Mouse (Mus musculus): ENCODE data around the gene Apba3. TPM values are rescaled to one million over a fixed set of nuclear protein-coding genes. Genes with fewer than 3 reads are reported as not detected.

The Apba3 gene
- polyA plus RNA-seq, 1 experiment from 2014 or later = 38.6 TPM

DNA sequence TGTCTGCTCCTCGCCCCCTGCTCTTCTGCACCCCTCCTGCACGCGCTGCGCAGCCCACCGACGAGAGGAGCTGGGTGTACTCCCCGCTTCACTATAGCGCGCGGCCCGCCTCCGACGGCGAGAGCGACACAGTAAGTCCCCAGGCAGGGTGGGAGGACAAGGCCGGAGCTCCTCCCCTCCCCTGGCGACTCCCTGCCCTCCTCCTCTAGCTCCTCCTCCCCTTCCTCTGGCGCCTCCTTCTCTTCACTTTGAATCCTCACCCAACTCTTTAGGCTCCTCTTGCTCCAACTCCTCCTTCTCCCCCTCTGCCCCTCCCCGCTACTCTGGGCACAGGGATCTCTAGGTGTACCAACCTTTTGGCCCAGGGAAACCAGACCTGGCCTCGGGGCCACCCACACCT is 50.5 kb downstream of the Apba3 start:
- WGBS = 19% methylated on average over 20 of the region's 20 CpGs
- ATAC-seq (ENCODE audit: low FRiP score, low read depth) = no peak
- Histone ChIP-seq H3K4me2 (peak overlapping the region; percentile 12; the same call in 1 of the 2 replicates), H3K36me3 (peaks cover 48% of the 10 kb centered on the region), H3K4me1 (replicated peaks) (peaks cover 22% of the 10 kb centered on the region), H3K4me3 (0 out of 2 replicates have a peak overlapping the region, but pooled peaks have one; percentile 9), H3K27ac (replicated peaks) (no peak overlapping the region), H3K9ac (no peak overlapping the region), H3K27me3 (no peaks in the 10 kb centered on the region), H3K9me3 (no peaks in the 10 kb centered on the region)

- H3K9ac ChIP-seq = no peak overlapping the region
- no peak overlapping the region for H3K4me2 ChIP-seq
- H3K27me3 ChIP-seq = no peaks in the 10 kb centered on the region
- 0 out of 2 replicates have a peak overlapping the region, but pooled peaks have one; percentile 93 for H3K27ac ChIP-seq (replicated peaks)
- peaks cover 25% of the 10 kb centered on the region for H3K4me1 ChIP-seq (replicated peaks)
- ATAC-seq (ENCODE audit: low FRiP score, low read depth) = no peak
- 92% methylated on average over 13 of the region's 13 CpGs for WGBS
- peaks cover 48% of the 10 kb centered on the region for H3K36me3 ChIP-seq
- no peak overlapping the region for H3K4me3 ChIP-seq
- H3K9me3 ChIP-seq = no peaks in the 10 kb centered on the region
Observed at GRCm38 (mm10) chr10:81318589-81319329, 52.0 kb downstream of the Apba3 start.

- 44% methylated on average over 8 of the region's 8 CpGs for WGBS
- peaks cover 25% of the 10 kb centered on the region for H3K4me1 ChIP-seq (replicated peaks)
- H3K36me3 ChIP-seq = peaks cover 48% of the 10 kb centered on the region
- peak overlapping the region; percentile 42 for H3K9ac ChIP-seq
- no peaks in the 10 kb centered on the region for H3K9me3 ChIP-seq
- no peak for ATAC-seq (ENCODE audit: low FRiP score, low read depth)
- H3K27ac ChIP-seq (replicated peaks) = peak overlapping the region; percentile 93
- H3K27me3 ChIP-seq = no peaks in the 10 kb centered on the region
- H3K4me2 ChIP-seq = peak overlapping the region; percentile 74
- H3K4me3 ChIP-seq = peak overlapping the region; percentile 83
Observed at GRCm38 (mm10) chr10:81319330-81319699, 52.6 kb downstream of the Apba3 start.

- peak overlapping the region; percentile 42 for H3K9ac ChIP-seq
- H3K27ac ChIP-seq (replicated peaks) = peak overlapping the region; percentile 93
- peak; percentile 35 for ATAC-seq (ENCODE audit: low FRiP score, low read depth)
- no peaks in the 10 kb centered on the region for H3K9me3 ChIP-seq
- peak overlapping the region; percentile 74 for H3K4me2 ChIP-seq
- under 1% methylated on average over 38 of the region's 38 CpGs for WGBS
- peaks cover 25% of the 10 kb centered on the region for H3K4me1 ChIP-seq (replicated peaks)
- H3K27me3 ChIP-seq = no peaks in the 10 kb centered on the region
- H3K4me3 ChIP-seq = peak overlapping the region; percentile 83
- peaks cover 49% of the 10 kb centered on the region for H3K36me3 ChIP-seq
Observed at GRCm38 (mm10) chr10:81319741-81320549, 53.2 kb downstream of the Apba3 start.

GRCm38 (mm10) chr10:81320550-81321347 is 54.0 kb downstream of the Apba3 start, which contains the start of gene Cactin:
Cactin (plus strand) TSS chr10:81321103.
- peaks cover 25% of the 10 kb centered on the region for H3K4me1 ChIP-seq (replicated peaks)
- peak within 1 kb of the TSS; percentile 74 for H3K4me2 ChIP-seq
- H3K36me3 ChIP-seq = peaks cover 48% of the 10 kb centered on the region
- peak within 1 kb of the TSS; percentile 83 for H3K4me3 ChIP-seq
- ATAC-seq (ENCODE audit: low FRiP score, low read depth) = peak; percentile 96
- no peaks in the 10 kb centered on the region for H3K27me3 ChIP-seq
- peak within 1 kb of the TSS; percentile 79 for H3K9ac ChIP-seq
- H3K9me3 ChIP-seq = no peaks in the 10 kb centered on the region
- WGBS = under 1% methylated on average over 68 of the region's 68 CpGs
- H3K27ac ChIP-seq (replicated peaks) = peak within 1 kb of the TSS; percentile 93

DNA sequence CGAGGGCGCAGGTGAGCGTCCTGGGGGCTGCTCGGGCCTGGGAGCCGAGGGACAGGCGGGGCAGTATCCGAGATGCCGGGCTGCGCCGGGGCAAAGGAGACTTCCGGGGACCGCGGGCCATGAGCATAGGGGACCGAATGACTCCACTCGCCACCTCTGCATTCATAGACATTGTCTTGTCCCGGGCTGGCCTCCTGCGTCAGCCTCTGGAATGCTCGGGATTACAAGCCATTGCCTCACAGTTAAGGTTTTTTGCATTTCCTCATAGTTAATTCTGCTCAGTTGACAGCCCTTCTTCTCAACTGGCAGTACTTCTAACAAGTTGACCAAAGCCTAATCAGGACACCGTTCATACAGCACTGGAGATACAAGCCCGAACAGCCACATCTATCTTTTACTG is 54.7 kb downstream of the Apba3 start:
- Histone ChIP-seq H3K27me3 (no peaks in the 10 kb centered on the region), H3K4me2 (peak overlapping the region; percentile 74), H3K9ac (peak overlapping the region; percentile 79), H3K9me3 (no peaks in the 10 kb centered on the region), H3K4me1 (replicated peaks) (peaks cover 25% of the 10 kb centered on the region), H3K27ac (replicated peaks) (peak overlapping the region; percentile 93), H3K4me3 (peak overlapping the region; percentile 83), H3K36me3 (peaks cover 53% of the 10 kb centered on the region)
- ATAC-seq (ENCODE audit: low FRiP score, low read depth) = no peak
- 3% methylated on average over 20 of the region's 20 CpGs for WGBS

GRCm38 (mm10) chr10:81322444-81322843 is 55.7 kb downstream of the Apba3 start:
- ATAC-seq (ENCODE audit: low FRiP score, low read depth) = no peak
- 91% methylated on average over 27 of the region's 27 CpGs for WGBS
- no peak overlapping the region for H3K4me2 ChIP-seq
- no peaks in the 10 kb centered on the region for H3K27me3 ChIP-seq
- peaks cover 58% of the 10 kb centered on the region for H3K36me3 ChIP-seq
- H3K4me3 ChIP-seq = peak overlapping the region; percentile 83; the same call in 1 of the 2 replicates
- H3K9me3 ChIP-seq = no peaks in the 10 kb centered on the region
- H3K4me1 ChIP-seq (replicated peaks) = peaks cover 25% of the 10 kb centered on the region
- no peak overlapping the region for H3K27ac ChIP-seq (replicated peaks)
- no peak overlapping the region for H3K9ac ChIP-seq

Small RNAs within 50 kb of the gene (microRNA-seq; reads per million reads assigned to microRNA genes)
- gene Mir3057 = 21.1 reads per million, percentile 34 among the genes with 10 or more reads in this experiment

Other genes starting within 250 kb of the Apba3 start
- gene Diras1, start 241.3 kb upstream of the Apba3 start, polyA plus RNA-seq (2015; fragmentation: Nextera tagmentation; extraction: Ambion mirVana) = 71.6 and 81.6 TPM in 2 replicates
- 46.3 and 53.0 TPM in 2 replicates for gene Slc39a3, start 229.5 kb upstream of the Apba3 start, polyA plus RNA-seq (2015; fragmentation: Nextera tagmentation; extraction: Ambion mirVana)
- 310 and 331 TPM in 2 replicates for gene Sgta, start 206.8 kb upstream of the Apba3 start, polyA plus RNA-seq (2015; fragmentation: Nextera tagmentation; extraction: Ambion mirVana)
- 51.2 and 51.3 TPM in 2 replicates for gene Thop1, start 196.9 kb upstream of the Apba3 start, polyA plus RNA-seq (2015; fragmentation: Nextera tagmentation; extraction: Ambion mirVana)
- 0.30 and 0.39 TPM in 2 replicates for gene Creb3l3, start 168.1 kb upstream of the Apba3 start, polyA plus RNA-seq (2015; fragmentation: Nextera tagmentation; extraction: Ambion mirVana)
- gene Map2k2, start 161.0 kb upstream of the Apba3 start, polyA plus RNA-seq (2015; fragmentation: Nextera tagmentation; extraction: Ambion mirVana) = 248 and 259 TPM in 2 replicates
- 15.3 and 16.2 TPM in 2 replicates for gene Zbtb7a, start 131.7 kb upstream of the Apba3 start, polyA plus RNA-seq (2015; fragmentation: Nextera tagmentation; extraction: Ambion mirVana)
- gene Pias4, start 99.0 kb upstream of the Apba3 start, polyA plus RNA-seq (2015; fragmentation: Nextera tagmentation; extraction: Ambion mirVana) = 52.2 and 61.2 TPM in 2 replicates
- gene Eef2, start 90.3 kb upstream of the Apba3 start, polyA plus RNA-seq (2015; fragmentation: Nextera tagmentation; extraction: Ambion mirVana) = 532 and 536 TPM in 2 replicates
- gene Dapk3, start 84.0 kb upstream of the Apba3 start, polyA plus RNA-seq (2015; fragmentation: Nextera tagmentation; extraction: Ambion mirVana) = 69.7 and 70.1 TPM in 2 replicates
- 0.13 and 0.31 TPM in 2 replicates for gene 4930442H23Rik, start 83.1 kb upstream of the Apba3 start, polyA plus RNA-seq (2015; fragmentation: Nextera tagmentation; extraction: Ambion mirVana)
- gene Nmrk2, start 64.9 kb upstream of the Apba3 start, polyA plus RNA-seq (2015; fragmentation: Nextera tagmentation; extraction: Ambion mirVana) = 0.10 TPM in 1 of 2 replicates, not detected in the other
- gene Atcay, start 36.1 kb upstream of the Apba3 start, polyA plus RNA-seq (2015; fragmentation: Nextera tagmentation; extraction: Ambion mirVana) = 80.6 and 85.5 TPM in 2 replicates
- 30.3 and 34.0 TPM in 2 replicates for gene Zfr2, start 33.8 kb upstream of the Apba3 start, polyA plus RNA-seq (2015; fragmentation: Nextera tagmentation; extraction: Ambion mirVana)
- 43.8 and 49.7 TPM in 2 replicates for gene Matk, start 14.0 kb upstream of the Apba3 start, polyA plus RNA-seq (2015; fragmentation: Nextera tagmentation; extraction: Ambion mirVana)
- gene Mrpl54, start within 50 bp of the Apba3 start, polyA plus RNA-seq (2015; fragmentation: Nextera tagmentation; extraction: Ambion mirVana) = 121 and 144 TPM in 2 replicates
- gene Tjp3, start 24.6 kb downstream of the Apba3 start, polyA plus RNA-seq (2015; fragmentation: Nextera tagmentation; extraction: Ambion mirVana) = 5.9 and 6.2 TPM in 2 replicates
- gene Pip5k1c, start 26.0 kb downstream of the Apba3 start, polyA plus RNA-seq (2015; fragmentation: Nextera tagmentation; extraction: Ambion mirVana) = 130 and 151 TPM in 2 replicates
- gene Cactin, start 54.1 kb downstream of the Apba3 start, polyA plus RNA-seq (2015; fragmentation: Nextera tagmentation; extraction: Ambion mirVana) = 33.8 and 35.1 TPM in 2 replicates
- gene Tbxa2r, start 61.8 kb downstream of the Apba3 start, polyA plus RNA-seq (2015; fragmentation: Nextera tagmentation; extraction: Ambion mirVana) = 4.7 and 5.2 TPM in 2 replicates
- not detected in 2 replicates for gene Gipc3, start 76.3 kb downstream of the Apba3 start, polyA plus RNA-seq (2015; fragmentation: Nextera tagmentation; extraction: Ambion mirVana)
- gene Hmg20b, start 83.5 kb downstream of the Apba3 start, polyA plus RNA-seq (2015; fragmentation: Nextera tagmentation; extraction: Ambion mirVana) = 39.0 and 39.9 TPM in 2 replicates
- gene Mfsd12, start 90.5 kb downstream of the Apba3 start, polyA plus RNA-seq (2015; fragmentation: Nextera tagmentation; extraction: Ambion mirVana) = 21.0 and 21.1 TPM in 2 replicates
- gene 4930404N11Rik, start 98.9 kb downstream of the Apba3 start, polyA plus RNA-seq (2015; fragmentation: Nextera tagmentation; extraction: Ambion mirVana) = 1.1 TPM in 2 replicates
- 147 and 152 TPM in 2 replicates for gene Fzr1, start 111.6 kb downstream of the Apba3 start, polyA plus RNA-seq (2015; fragmentation: Nextera tagmentation; extraction: Ambion mirVana)
- 92.2 and 94.0 TPM in 2 replicates for gene Dohh, start 117.5 kb downstream of the Apba3 start, polyA plus RNA-seq (2015; fragmentation: Nextera tagmentation; extraction: Ambion mirVana)
- gene Gm48551, start 117.5 kb downstream of the Apba3 start, polyA plus RNA-seq (2015; fragmentation: Nextera tagmentation; extraction: Ambion mirVana) = 6.2 and 6.6 TPM in 2 replicates
- gene Gm48552, start 122.0 kb downstream of the Apba3 start, polyA plus RNA-seq (2015; fragmentation: Nextera tagmentation; extraction: Ambion mirVana) = 2.1 and 2.7 TPM in 2 replicates
- 1.4 and 1.8 TPM in 2 replicates for gene Smim24, start 126.1 kb downstream of the Apba3 start, polyA plus RNA-seq (2015; fragmentation: Nextera tagmentation; extraction: Ambion mirVana)
- 26.6 and 28.0 TPM in 2 replicates for gene Nfic, start 188.7 kb downstream of the Apba3 start, polyA plus RNA-seq (2015; fragmentation: Nextera tagmentation; extraction: Ambion mirVana)
- 70.0 and 77.6 TPM in 2 replicates for gene Celf5, start 215.7 kb downstream of the Apba3 start, polyA plus RNA-seq (2015; fragmentation: Nextera tagmentation; extraction: Ambion mirVana)
- gene Ncln, start 229.4 kb downstream of the Apba3 start, polyA plus RNA-seq (2015; fragmentation: Nextera tagmentation; extraction: Ambion mirVana) = 66.5 and 72.7 TPM in 2 replicates
- gene S1pr4, start 233.2 kb downstream of the Apba3 start, polyA plus RNA-seq (2015; fragmentation: Nextera tagmentation; extraction: Ambion mirVana) = 0.83 and 0.86 TPM in 2 replicates